Mouse (Mus musculus) left cerebral cortex, postnatal 36 days (tissue): ENCODE data around the gene Chit1. TPM values are rescaled to one million over a fixed set of nuclear protein-coding genes. Genes with fewer than 3 reads are reported as not detected.

Experiments
- DNase-seq, 2 experiments: peaks; one replicate each; pipeline ENCODE4 v3.0.0; 2021 to 2022; ENCODE audit warnings: low spot score in 2 of 2, mixed read lengths in 1 of 2
- intact Hi-C: fragments of 180-260 bp; cut with DNase I; formaldehyde crosslinking; loops from one replicate; pipeline ENCODE4 v1.15.1; 2025
- total RNA-seq, 2 experiments: library from RNA; stranded (reverse); gene quantifications; 2 replicates each; pipeline ENCODE4 v1.2.3; 2021

Chit1 gene
- total RNA-seq, result under 1 TPM; 0.23 to 0.30 TPM

DNA sequence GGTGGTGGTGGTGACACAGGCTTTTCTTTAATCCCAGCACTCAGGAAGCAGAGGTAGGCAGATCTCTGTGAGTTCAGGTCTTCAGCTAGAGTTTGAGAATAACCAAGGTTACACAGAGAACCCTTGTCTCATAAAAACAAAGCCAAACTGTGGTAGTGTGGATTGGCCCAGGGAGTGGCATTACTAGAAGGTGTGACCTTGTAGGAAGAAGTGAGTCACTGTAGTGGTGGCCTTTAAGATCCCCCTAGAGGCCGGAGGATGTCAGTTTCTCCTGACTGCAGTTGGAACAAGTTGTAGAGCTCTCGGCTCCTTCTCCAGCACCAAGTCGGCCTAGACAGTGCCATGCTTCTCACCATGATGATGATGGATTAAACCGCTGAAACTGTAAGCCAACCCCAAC lies at the start of gene Chit1:
Gene Chit1, plus strand, starts transcription at position 264 of the 400 bp plus-strand sequence.
- intact Hi-C loops, result no loop called here
- no peak for DNase-seq

DNA sequence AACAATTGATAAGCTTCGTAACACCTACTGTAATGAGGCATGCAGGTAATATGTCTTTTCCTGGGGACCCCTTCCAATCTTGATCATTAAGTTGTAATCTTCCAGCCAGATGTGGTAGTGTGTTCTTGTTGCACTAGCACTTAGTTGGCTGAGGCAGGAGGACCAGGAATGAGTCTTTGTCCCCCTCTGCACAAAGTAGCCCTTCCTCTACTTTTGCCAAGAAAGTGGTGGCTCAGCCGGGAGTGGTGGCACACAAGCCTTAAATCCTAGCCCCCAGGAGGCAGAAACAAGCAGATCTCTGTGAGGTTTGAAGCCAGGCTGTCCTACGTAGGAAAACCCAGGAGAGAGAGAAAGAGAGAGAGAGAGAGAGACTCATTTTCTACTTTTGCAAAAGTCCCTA lies 49.1 kb upstream of the Chit1 start:
- no peak for DNase-seq
- intact Hi-C loops, result loop anchor here (2.0 kb wide), 1 partner anchor 17 kb away; the partner anchor contains the start of gene Btg2

DNA sequence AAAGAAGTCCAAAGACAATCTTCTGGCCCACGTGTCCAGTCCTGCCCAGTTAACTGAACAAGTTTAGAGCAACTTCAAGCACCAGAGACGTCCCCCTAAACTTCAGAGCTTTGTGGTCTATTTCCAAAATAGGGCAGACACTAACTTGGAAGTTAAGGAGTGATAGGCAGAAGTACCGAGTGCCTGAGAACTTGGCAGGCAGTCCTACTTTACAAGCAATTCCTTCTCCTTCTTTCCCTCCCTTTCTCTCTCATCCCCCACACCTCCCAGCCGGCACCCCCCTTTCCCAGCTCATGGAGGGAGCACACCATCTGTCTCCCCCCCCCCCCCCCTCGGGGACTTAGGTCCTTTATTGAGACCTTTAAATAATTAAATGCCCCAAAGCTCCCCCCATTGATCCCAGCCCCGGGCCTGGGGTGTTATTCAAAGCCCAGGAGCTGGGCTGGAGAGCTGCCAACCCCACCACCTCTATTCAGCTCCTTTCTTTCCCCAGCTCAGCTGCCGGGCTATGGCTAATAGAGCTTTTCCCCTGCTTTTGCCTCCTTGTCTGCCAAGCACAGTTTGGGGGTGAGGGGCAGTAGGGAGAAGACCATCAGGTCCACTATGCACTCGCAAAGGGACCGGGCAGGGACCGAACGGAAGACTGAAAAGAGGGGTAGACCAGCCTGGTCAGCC lies 48.5 kb upstream of the Chit1 start:
- intact Hi-C loops, result loop anchor here (2.0 kb wide), 1 partner anchor 16 kb away; the partner anchor contains the start of gene Btg2

DNA sequence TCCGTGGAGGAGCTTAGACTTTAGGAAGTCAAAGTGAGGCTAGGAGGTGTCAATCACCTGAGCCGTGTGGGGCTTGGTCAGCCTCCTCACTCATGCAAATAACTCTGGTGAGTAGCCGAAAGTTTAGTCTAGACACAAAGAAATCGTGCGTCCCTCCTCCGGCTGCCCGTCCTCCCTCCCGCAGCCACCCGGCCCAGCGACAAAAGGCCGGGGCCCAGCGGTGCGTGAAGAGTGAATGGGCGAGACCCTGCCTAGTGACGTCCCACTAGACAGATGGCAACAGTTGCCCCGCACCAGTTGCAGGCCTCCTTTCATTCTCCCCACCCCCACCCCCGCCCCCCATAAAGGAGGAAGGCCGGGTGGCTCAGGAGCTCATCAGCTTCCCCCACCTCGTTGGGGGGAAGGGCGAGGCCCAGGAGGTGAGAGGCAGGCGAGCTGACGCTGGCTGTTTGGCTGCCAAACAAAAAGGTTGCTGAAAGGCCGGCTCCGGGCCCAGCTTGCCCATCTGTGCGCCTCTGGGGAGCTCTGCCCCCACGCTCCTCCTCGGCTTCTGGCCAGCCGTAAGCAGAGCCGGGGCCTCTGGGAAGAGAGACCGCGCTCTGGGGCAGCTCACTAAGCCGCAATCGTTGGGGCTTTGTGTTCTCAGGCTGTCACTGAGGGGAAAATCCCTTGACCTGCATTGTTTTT lies 47.8 kb upstream of the Chit1 start:
- DNase-seq, result peak; percentile 45 to 52
- intact Hi-C loops, result loop anchor here (2.0 kb wide), 1 partner anchor 16 kb away; the partner anchor contains the start of gene Btg2

More for the DNA sequence above, 48.5 kb upstream of the Chit1 start:
- DNase-seq, result no peak

DNA sequence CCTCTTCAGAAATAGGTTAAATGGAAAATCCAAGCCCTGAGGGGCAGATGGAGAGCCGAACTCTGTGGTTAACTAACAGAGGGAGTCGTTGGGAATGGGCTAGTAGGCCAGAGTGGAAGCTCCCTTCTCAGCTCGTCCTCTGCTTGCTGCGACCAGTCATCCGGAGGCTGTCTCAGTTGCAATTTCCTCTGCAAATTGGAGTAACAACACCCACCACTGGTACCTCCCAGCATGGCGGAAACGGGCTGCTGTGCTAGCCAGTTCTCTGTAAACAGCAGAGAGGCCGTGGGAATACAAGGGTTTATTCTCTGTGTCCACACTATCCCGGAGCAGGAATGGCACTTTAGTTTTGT lies 47.3 kb upstream of the Chit1 start:
- intact Hi-C loops, result loop anchor here (2.0 kb wide), 1 partner anchor 15 kb away; the partner anchor contains the start of gene Btg2
- no peak for DNase-seq

DNA sequence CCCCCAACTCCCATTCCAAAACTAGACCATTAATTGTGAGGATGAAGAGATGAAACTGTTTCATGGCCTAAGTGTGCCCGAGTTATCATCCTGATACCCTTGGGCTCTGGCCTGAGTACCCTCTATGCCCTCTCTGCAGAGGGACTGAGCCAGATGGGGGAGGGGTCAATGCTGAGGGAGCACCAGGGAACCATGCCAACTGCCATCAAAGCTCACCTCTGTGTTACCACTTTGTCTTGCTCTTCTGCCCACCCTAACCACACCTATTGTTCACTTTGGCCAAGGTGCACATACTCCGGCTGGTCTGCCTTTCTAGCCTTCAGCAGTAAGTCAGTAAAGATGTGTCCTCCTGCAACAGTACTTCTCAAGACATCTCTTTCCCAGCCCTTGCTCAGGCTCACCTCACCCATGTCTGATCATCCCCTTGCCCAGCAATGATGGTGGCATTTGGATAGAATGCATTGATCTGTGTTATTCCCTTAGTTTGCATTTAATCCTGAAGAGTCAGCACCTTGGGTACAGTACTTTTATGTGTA lies 46.7 kb upstream of the Chit1 start:
- intact Hi-C loops, result no loop called here
- DNase-seq, result no peak

DNA sequence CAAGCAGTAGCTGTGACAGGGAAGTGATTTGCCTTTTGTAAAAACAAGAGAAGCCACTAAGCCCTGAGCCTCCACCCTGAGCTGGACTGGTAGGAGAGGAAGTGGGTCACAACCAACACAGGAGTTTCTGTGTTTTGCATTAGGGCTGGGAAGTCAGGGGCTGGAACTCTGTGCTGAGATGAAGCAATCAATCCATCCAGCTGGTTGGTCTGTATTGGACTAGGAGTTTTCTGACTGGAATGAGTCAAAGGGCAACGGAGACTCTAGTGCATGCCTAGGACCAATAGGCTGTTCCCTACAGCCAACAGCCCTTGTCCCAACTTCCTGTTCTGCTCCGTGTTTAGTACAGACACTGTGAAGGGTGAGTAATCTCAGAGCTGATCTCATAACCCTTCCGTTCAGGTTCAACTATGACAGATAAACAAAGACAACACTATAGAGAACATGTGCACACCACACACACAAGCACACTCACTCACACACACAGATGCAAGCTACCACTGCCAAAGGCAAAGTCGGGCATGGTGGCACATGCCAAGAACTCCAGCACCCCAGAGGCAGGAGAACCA lies 45.7 kb upstream of the Chit1 start:
- DNase-seq, result no peak
- intact Hi-C loops, result no loop called here

DNA sequence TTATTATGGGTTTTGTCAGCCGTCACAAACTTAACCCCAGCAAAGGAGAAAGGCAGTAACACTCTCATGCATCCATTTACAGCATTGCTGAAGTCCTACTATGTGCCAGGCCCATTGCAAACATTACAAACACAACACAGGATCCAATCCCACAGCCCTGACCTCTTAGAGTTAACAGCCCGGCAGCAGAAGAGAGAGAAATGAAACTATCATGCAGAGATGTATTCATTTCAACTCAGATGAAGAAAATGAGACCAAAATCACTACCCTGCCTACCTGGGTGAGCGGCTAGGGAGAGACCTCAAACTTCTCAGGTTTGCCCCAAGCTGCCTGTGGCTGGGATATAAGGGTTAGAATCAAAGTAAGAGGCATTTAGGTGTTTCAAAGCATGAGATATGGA lies 44.5 kb upstream of the Chit1 start:
- intact Hi-C loops, result no loop called here
- no peak for DNase-seq

DNA sequence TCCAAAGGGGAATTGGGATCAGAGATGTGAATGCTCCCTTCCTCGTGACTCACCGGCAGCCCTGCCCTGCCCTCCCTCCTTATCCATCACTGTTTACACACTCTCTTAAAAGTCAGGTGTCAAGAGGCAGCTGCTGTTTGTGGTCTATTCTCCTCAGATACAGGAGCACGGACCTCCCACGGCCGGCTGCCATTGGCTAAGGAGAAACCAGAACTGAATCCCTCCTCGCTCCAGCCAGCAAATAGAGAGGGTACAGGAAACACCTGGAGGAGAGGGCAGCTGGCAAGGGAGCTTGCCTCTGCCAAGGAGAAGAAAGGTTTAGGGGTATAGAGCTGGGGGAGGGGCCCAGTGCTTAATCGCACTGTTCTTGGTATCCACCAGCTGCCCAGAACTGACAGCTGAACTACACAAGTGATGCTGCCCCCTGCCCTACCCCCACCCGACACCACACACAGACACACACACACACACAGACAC lies 43.9 kb upstream of the Chit1 start:
- DNase-seq, result no peak
- intact Hi-C loops, result no loop called here

DNA sequence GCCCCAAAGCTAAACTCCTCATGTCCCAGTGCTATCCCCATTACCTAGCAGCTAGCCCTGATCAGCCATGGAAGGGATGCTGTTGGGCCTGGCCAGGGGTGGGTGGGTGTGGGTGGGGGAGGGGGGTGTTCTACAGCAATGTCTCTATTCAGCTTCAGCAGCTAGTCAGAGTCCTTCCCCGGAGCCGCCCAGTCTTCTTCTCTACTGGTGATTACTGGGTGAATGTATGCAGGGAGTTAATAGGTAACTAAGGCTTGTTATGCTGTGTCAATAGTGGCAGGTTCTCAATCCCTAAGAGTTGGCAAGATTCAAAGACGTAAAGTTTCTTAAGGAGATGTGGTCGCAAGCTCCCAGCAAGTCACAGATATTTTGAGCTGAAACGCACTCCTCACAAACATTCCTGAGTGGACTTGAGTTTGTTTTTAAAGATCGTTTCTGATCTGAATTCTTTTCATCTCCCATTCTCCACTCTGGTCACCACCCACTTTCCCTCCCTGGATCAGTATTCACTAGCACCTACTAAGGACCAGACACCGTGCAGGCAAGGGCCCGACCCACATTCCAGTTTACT lies 40.9 kb upstream of the Chit1 start:
- no peak for DNase-seq
- intact Hi-C loops, result no loop called here

DNA sequence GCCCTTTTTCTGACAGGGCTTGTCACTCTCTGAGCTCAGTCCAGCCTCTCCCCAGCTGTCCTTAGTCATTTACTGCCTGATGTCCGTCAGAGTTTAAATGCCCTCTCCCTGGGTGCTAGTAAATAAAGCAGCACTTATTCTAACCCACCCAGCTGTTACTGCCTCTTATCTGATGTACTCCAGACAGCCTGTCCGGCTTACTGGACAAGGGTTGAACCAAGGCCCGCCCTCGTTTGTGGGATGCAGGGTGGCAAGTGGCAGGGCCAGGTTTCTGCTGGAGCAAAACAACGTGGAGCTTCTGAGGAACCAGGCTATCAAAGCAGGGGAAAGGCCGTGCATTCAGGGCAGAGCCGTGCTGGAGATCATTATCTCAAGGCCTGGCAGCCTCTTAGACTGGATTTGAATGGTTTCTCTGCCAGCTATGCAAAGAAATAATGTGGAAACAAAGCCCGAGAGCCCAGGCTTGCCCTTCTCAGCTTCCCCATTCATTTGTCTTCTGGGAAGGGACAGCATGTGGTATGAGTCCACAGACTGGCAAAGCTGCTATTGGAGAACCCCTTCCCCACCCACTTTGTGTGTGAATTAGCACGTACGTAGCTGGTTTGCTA lies 39.5 kb upstream of the Chit1 start:
- DNase-seq, result no peak
- intact Hi-C loops, result no loop called here

DNA sequence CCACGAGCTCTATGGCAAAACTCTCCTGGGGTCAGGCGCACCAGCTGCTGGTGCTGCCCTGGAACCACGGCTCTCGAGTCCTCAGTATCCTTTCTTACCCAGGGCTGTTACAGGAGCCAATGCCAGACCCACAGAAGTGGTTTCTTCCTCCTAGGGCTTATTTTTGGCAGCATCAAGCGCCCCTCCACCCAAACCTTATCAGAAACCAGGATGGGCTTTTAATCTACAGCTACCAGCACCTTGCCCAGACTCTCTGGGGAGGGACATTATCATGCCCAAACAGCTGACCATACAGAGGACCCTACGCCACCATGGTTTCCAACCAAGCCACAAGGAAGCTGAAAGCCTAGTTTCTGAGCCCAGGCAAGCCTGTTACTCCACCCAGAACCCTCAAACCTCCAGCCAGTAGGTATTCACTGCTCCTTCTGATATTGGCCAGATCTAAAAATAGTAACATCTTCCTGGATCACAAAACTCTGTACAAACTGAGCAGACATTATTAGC lies 37.9 kb upstream of the Chit1 start:
- no peak for DNase-seq
- intact Hi-C loops, result no loop called here

DNA sequence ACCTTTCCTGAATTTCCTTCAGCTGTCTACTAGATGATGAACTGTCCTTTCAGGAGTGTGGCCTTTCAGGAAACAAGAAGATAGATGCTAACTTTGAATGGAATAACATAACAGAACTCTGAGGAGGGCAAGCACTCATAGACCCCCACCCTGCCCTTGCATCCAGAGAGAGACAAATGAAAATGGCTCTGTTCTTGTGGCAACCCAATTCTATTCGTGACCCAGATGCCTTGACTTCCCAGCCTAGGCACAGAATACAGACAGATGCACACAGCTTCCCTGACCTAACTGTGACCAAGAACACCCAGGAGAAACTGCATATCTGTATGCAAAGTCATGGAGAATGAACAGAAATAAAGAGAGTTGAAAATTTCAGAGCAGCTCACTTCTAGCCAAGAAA lies 37.4 kb upstream of the Chit1 start:
- intact Hi-C loops, result no loop called here
- DNase-seq, result no peak

DNA sequence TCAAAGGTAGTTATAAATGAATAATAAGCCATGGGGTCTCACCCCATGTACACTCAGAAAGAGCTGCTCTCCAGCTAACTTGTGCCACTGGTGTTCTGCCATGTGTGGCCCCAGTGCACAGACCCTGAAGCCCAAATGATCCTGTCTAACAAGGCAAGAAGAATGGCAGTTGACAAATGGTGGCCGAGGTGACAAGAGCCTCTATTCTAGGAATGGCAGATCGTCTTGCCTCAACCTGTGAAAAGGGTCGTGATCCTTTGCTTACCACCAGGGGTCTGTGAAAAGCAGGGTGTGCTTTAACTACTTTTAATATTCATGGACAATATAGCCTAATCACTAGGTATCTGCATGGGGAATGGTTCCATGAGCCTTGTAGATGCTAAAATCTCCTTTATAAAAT lies 36.9 kb upstream of the Chit1 start:
- intact Hi-C loops, result no loop called here
- no peak for DNase-seq

DNA sequence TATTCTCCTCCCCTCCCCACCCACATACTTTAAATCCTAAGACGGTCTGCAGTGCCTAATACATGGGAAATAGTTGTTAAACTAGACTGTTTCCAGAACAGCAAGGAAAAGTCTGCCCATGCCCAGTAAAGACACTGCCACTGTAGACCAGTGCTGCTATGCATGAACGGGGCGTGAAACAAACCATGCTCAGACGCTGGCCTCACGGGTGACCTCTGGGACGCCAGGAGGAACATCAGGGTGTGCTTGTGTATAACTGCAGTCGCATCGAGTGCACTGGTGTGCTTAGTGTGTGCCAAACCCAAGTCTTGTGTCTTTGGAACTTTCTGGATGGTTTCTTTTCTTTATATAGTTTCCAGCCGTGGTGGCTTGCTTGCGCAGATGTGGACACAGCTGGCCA lies 36.4 kb upstream of the Chit1 start:
- no peak for DNase-seq
- intact Hi-C loops, result no loop called here

DNA sequence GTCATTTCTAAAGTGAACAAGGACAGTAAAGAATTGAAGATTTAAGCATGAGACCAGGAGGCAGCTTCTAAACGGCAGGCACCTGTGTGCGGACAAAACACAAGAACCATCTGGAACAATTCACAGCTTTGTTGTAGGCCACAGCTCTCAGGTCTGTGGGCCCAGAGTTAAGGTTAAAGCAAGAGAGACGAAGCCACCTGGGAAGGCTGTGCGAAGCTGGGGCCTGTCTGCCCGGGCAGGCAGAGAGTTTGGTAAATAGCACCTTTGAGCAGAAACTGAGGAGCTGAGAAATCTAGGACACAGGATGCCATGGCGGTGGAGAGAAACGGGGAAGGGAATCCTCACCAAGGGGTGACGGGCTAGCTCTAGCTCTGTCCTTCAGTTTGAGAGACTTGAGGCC lies 35.5 kb upstream of the Chit1 start:
- intact Hi-C loops, result no loop called here
- no peak for DNase-seq

DNA sequence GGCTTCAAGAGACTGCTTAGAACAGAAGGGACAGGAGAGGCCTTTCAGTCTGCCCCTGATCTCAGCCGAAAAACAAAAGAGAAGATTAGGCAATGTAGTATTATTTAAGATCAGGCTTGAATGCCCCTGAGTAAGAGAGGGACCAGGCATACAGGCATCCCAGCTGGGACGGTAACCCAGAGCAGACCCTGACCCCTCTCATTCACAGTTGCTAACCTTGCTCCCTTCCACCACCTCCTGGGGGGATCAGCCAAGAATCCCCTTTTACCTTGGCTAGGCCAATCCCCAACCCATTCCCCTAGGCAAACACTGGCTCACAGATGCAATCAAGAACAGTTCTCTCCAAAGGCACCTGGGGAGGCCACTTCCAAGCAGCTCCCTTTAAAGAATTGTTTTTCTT lies 34.3 kb upstream of the Chit1 start:
- intact Hi-C loops, result no loop called here
- no peak for DNase-seq

DNA sequence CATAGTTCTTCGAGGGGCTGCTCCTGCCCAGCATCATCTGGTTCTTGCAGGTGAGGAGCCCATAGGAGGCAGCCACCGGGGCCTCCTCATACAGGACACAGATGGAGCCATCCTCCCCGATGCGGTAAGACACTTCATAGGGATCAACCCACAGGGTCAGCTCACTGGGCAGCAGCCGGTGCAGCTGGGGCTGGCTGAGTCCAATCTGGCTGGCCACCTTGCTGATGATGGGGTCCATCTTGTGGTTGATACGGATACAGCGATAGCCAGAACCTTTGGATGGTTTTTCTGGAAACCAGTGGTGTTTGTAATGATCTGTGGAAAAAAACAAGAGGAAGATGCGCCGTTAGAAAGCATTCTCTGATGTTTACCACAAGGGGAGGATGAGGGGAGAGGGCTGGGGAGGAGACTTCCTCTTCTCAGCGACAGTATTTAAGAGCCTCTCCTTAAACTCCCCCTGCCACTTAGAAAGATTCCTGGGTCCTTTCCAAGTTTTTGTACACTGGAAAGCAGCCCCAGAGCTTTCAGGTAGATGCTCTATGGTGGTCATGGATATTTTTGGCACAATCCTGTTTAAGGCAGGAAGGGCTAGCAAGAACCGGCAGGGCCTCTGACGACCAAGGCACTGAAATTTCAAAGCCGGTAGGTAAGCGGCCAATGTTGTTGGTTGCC lies 33.5 kb upstream of the Chit1 start:
- DNase-seq, result no peak
- intact Hi-C loops, result loop anchor here (2.0 kb wide), 2 partner anchors 15 kb away; no protein-coding TSS in a partner anchor
